Mouse (Mus musculus) ES-E14 (cell line): Measurements from ENCODE around the gene Rptor.

Source experiments
- CHD2 ChIP-seq: IDR thresholded peaks from 2 replicates; pipeline ENCODE4 v1.6.1; 2014; ENCODE audit warnings: mild to moderate bottlenecking, low read depth, low read length, inconsistent platforms
- HCFC1 ChIP-seq: IDR thresholded peaks from 2 replicates; pipeline ENCODE4 v1.6.1; 2012; ENCODE audit warnings: low read length, inconsistent platforms, borderline replicate concordance; ENCODE audit not compliant: insufficient read depth
- MAFK ChIP-seq: IDR thresholded peaks from 2 replicates; pipeline ENCODE4 v1.6.1; 2014; ENCODE audit warnings: mild to moderate bottlenecking, low read depth, low read length, inconsistent platforms; ENCODE audit not compliant: insufficient read depth
- ZC3H11A ChIP-seq: IDR thresholded peaks from 2 replicates; pipeline ENCODE4 v1.6.1; 2012; ENCODE audit warnings: low read depth, mild to moderate bottlenecking, inconsistent platforms, low read length, borderline replicate concordance

- TF ChIP-seq HCFC1, result no peak
- TF ChIP-seq MAFK, result no peak
- no peak for TF ChIP-seq ZC3H11A
- no peak for TF ChIP-seq CHD2
Measured at GRCm38 (mm10) chr11:119907006-119907650, 304.4 kb downstream of the Rptor start.
